Mouse (Mus musculus): Measurements from ENCODE around the gene Arid3a. TPM values are rescaled to one million over a fixed set of nuclear protein-coding genes. Genes with fewer than 3 reads are reported as not detected.

The Arid3a gene
- polyA plus RNA-seq, 1 experiment from 2014 or later: 19.4 TPM

- ATAC-seq: no peak
- Histone ChIP-seq H3K36me3 (ENCODE audit: control insufficient read depth, insufficient read depth, low read length) (0 out of 2 replicates have a peak, but pooled peaks cover 4% of the 10 kb centered on the region), H3K4me1 (ENCODE audit: control insufficient read depth, insufficient read depth, low read length) (peaks cover 53% of the 10 kb centered on the region), H3K9ac (ENCODE audit: low read depth, low read length) (peak overlapping the region; percentile 82), H3K4me3 (ENCODE audit: low read length) (peak overlapping the region; percentile 86), H3K27me3 (replicated peaks; ENCODE audit: control insufficient read depth, insufficient read depth, low read length) (no peaks in the 10 kb centered on the region), H3K4me2 (ENCODE audit: low read depth, low read length) (peak overlapping the region; percentile 78), H3K9me3 (ENCODE audit: control insufficient read depth, low read length) (no peaks in the 10 kb centered on the region), H3K27ac (ENCODE audit: low read length) (peak overlapping the region; percentile 96)
- 1% methylated on average over 35 of the region's 35 CpGs for WGBS
Measured at GRCm38 (mm10) chr10:79985334-79986231, 58.7 kb downstream of the Arid3a start.

GRCm38 (mm10) chr10:79986232-79986878, 59.5 kb downstream of the Arid3a start:
- Histone ChIP-seq H3K36me3 (ENCODE audit: control insufficient read depth, insufficient read depth, low read length) (0 out of 2 replicates have a peak, but pooled peaks cover 4% of the 10 kb centered on the region), H3K4me3 (ENCODE audit: low read length) (peak overlapping the region; percentile 86), H3K9ac (ENCODE audit: low read depth, low read length) (peak overlapping the region; percentile 82), H3K4me2 (ENCODE audit: low read depth, low read length) (peak overlapping the region; percentile 78), H3K9me3 (ENCODE audit: control insufficient read depth, low read length) (no peaks in the 10 kb centered on the region), H3K4me1 (ENCODE audit: control insufficient read depth, insufficient read depth, low read length) (peaks cover 58% of the 10 kb centered on the region), H3K27ac (ENCODE audit: low read length) (peak overlapping the region; percentile 96), H3K27me3 (replicated peaks; ENCODE audit: control insufficient read depth, insufficient read depth, low read length) (no peaks in the 10 kb centered on the region)
- 20% methylated on average over 6 of the region's 6 CpGs for WGBS
- no peak for ATAC-seq

GRCm38 (mm10) chr10:79986963-79987362, 60.1 kb downstream of the Arid3a start:
- WGBS: 3% methylated on average over 11 of the region's 11 CpGs
- no peak for ATAC-seq
- peaks cover under 1% of the 10 kb centered on the region; the same call in 1 of the 2 replicates for H3K36me3 ChIP-seq (ENCODE audit: control insufficient read depth, insufficient read depth, low read length)
- H3K4me2 ChIP-seq (ENCODE audit: low read depth, low read length): peak overlapping the region; percentile 78
- H3K9me3 ChIP-seq (ENCODE audit: control insufficient read depth, low read length): peaks cover 3% of the 10 kb centered on the region
- no peaks in the 10 kb centered on the region for H3K27me3 ChIP-seq (replicated peaks; ENCODE audit: control insufficient read depth, insufficient read depth, low read length)
- H3K9ac ChIP-seq (ENCODE audit: low read depth, low read length): peak overlapping the region; percentile 82
- peaks cover 58% of the 10 kb centered on the region for H3K4me1 ChIP-seq (ENCODE audit: control insufficient read depth, insufficient read depth, low read length)
- peak overlapping the region; percentile 16 for H3K4me3 ChIP-seq (ENCODE audit: low read length)
- H3K27ac ChIP-seq (ENCODE audit: low read length): peak overlapping the region; percentile 96

- H3K4me3 ChIP-seq (ENCODE audit: low read length): peak overlapping the region; percentile 77
- H3K27ac ChIP-seq (ENCODE audit: low read length): peak overlapping the region; percentile 96
- WGBS: 14% methylated on average over 27 of the region's 27 CpGs
- peaks cover 7% of the 10 kb centered on the region for H3K36me3 ChIP-seq (ENCODE audit: control insufficient read depth, insufficient read depth, low read length)
- peaks cover 3% of the 10 kb centered on the region for H3K9me3 ChIP-seq (ENCODE audit: control insufficient read depth, low read length)
- H3K4me2 ChIP-seq (ENCODE audit: low read depth, low read length): peak overlapping the region; percentile 78
- H3K4me1 ChIP-seq (ENCODE audit: control insufficient read depth, insufficient read depth, low read length): peaks cover 50% of the 10 kb centered on the region
- H3K9ac ChIP-seq (ENCODE audit: low read depth, low read length): peak overlapping the region; percentile 82
- no peak for ATAC-seq
- no peaks in the 10 kb centered on the region for H3K27me3 ChIP-seq (replicated peaks; ENCODE audit: control insufficient read depth, insufficient read depth, low read length)
Measured at GRCm38 (mm10) chr10:79987771-79988505, 61.1 kb downstream of the Arid3a start.

GRCm38 (mm10) chr10:79988506-79989271, 61.8 kb downstream of the Arid3a start, which contains the start of gene Cnn2:
Gene Cnn2, plus strand, starts transcription at chr10:79988584.
- Histone ChIP-seq H3K4me2 (ENCODE audit: low read depth, low read length) (peak within 1 kb of the TSS; percentile 78), H3K4me3 (ENCODE audit: low read length) (peak within 1 kb of the TSS; percentile 77), H3K9ac (ENCODE audit: low read depth, low read length) (peak within 1 kb of the TSS; percentile 82), H3K36me3 (ENCODE audit: control insufficient read depth, insufficient read depth, low read length) (peaks cover 8% of the 10 kb centered on the region), H3K27me3 (replicated peaks; ENCODE audit: control insufficient read depth, insufficient read depth, low read length) (no peaks in the 10 kb centered on the region), H3K4me1 (ENCODE audit: control insufficient read depth, insufficient read depth, low read length) (peaks cover 44% of the 10 kb centered on the region), H3K9me3 (ENCODE audit: control insufficient read depth, low read length) (peaks cover 3% of the 10 kb centered on the region), H3K27ac (ENCODE audit: low read length) (peak within 1 kb of the TSS; percentile 96)
- ATAC-seq: peak; percentile 10; the same call in 1 of the 2 replicates
- under 1% methylated on average over 59 of the region's 59 CpGs for WGBS

GRCm38 (mm10) chr10:79989272-79989786, 62.5 kb downstream of the Arid3a start:
- 29% methylated on average over 8 of the region's 8 CpGs for WGBS
- peak overlapping the region; percentile 82 for H3K9ac ChIP-seq (ENCODE audit: low read depth, low read length)

GRCm38 (mm10) chr10:79989870-79990269, 63.0 kb downstream of the Arid3a start:
- peaks cover 9% of the 10 kb centered on the region for H3K36me3 ChIP-seq (ENCODE audit: control insufficient read depth, insufficient read depth, low read length)
- H3K4me2 ChIP-seq (ENCODE audit: low read depth, low read length): peak overlapping the region; percentile 78
- peaks cover 3% of the 10 kb centered on the region for H3K9me3 ChIP-seq (ENCODE audit: control insufficient read depth, low read length)
- H3K4me1 ChIP-seq (ENCODE audit: control insufficient read depth, insufficient read depth, low read length): peaks cover 44% of the 10 kb centered on the region
- no peak for ATAC-seq
- peak overlapping the region; percentile 77 for H3K4me3 ChIP-seq (ENCODE audit: low read length)
- H3K27ac ChIP-seq (ENCODE audit: low read length): peak overlapping the region; percentile 96
- WGBS: 34% methylated on average over 15 of the region's 15 CpGs
- H3K9ac ChIP-seq (ENCODE audit: low read depth, low read length): peak overlapping the region; percentile 82
- no peaks in the 10 kb centered on the region for H3K27me3 ChIP-seq (replicated peaks; ENCODE audit: control insufficient read depth, insufficient read depth, low read length)

More at GRCm38 (mm10) chr10:79989272-79989786, 62.5 kb downstream of the Arid3a start:
- Histone ChIP-seq H3K4me3 (ENCODE audit: low read length) (peak overlapping the region; percentile 77), H3K27me3 (replicated peaks; ENCODE audit: control insufficient read depth, insufficient read depth, low read length) (no peaks in the 10 kb centered on the region), H3K9me3 (ENCODE audit: control insufficient read depth, low read length) (peaks cover 3% of the 10 kb centered on the region), H3K4me2 (ENCODE audit: low read depth, low read length) (peak overlapping the region; percentile 78), H3K27ac (ENCODE audit: low read length) (peak overlapping the region; percentile 96), H3K36me3 (ENCODE audit: control insufficient read depth, insufficient read depth, low read length) (peaks cover 9% of the 10 kb centered on the region), H3K4me1 (ENCODE audit: control insufficient read depth, insufficient read depth, low read length) (peaks cover 44% of the 10 kb centered on the region)
- ATAC-seq: no peak

- WGBS: 73% methylated on average over 12 of the region's 12 CpGs
- peaks cover 9% of the 10 kb centered on the region for H3K36me3 ChIP-seq (ENCODE audit: control insufficient read depth, insufficient read depth, low read length)
- no peak for ATAC-seq
- no peak overlapping the region for H3K9ac ChIP-seq (ENCODE audit: low read depth, low read length)
- H3K4me2 ChIP-seq (ENCODE audit: low read depth, low read length): peak overlapping the region; percentile 26; the same call in 1 of the 2 replicates
- peaks cover 3% of the 10 kb centered on the region for H3K9me3 ChIP-seq (ENCODE audit: control insufficient read depth, low read length)
- no peak overlapping the region for H3K27ac ChIP-seq (ENCODE audit: low read length)
- H3K4me1 ChIP-seq (ENCODE audit: control insufficient read depth, insufficient read depth, low read length): peaks cover 41% of the 10 kb centered on the region
- H3K4me3 ChIP-seq (ENCODE audit: low read length): peak overlapping the region; percentile 26; the same call in 1 of the 2 replicates
- H3K27me3 ChIP-seq (replicated peaks; ENCODE audit: control insufficient read depth, insufficient read depth, low read length): no peaks in the 10 kb centered on the region
Measured at GRCm38 (mm10) chr10:79991099-79991498, 64.3 kb downstream of the Arid3a start.
